Mouse (Mus musculus) heart, adult 2 months (tissue): Measurements from ENCODE around the gene Rras2.

Source experiments
- CTCF ChIP-seq: fragments of 200-600 bp; IDR thresholded peaks from 2 replicates; pipeline ENCODE4 v1.8.1; 2022; ENCODE audit warnings: antibody characterized with exemption, mild to moderate bottlenecking, moderate library complexity
- EP300 ChIP-seq: fragments of 200-500 bp; IDR thresholded peaks from 2 replicates; pipeline ENCODE4 v1.6.1; 2011; ENCODE audit warnings: low read depth, low read length, control low read depth; ENCODE audit not compliant: insufficient read depth
- POLR2A ChIP-seq: fragments of 200-500 bp; IDR thresholded peaks from 2 replicates; pipeline ENCODE4 v1.6.1; 2011; ENCODE audit warnings: mild to moderate bottlenecking, low read depth, low read length, control low read depth; ENCODE audit not compliant: insufficient read depth

DNA sequence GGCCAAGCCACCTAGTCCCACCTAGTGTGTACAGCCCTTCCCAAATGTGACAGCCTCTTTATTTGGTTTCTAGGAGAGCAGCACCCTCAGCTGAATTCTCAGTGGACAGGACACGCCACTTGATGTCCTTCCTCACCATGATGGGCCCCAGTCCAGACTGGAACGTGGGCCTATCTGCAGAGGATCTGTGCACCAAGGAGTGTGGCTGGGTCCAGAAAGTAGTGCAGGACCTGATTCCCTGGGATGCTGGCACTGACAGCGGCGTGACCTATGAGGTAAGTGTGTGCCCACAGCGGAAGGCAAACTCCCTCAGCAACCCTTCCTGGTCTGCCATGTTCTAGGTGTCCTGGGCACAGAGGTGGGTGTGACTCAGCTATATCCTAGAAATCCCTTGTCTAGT lies 88.8 kb downstream of the Rras2 start:
- TF ChIP-seq EP300 (no peak), CTCF (no peak), POLR2A (no peak)
